Comparison of ENCODE assay signal across 8 mouse cellular contexts in genomic region chr12:3834373-3835314, GRCm38 (mm10). TPM values are rescaled to one million over a fixed set of nuclear protein-coding genes. Genes with fewer than 3 reads are reported as not detected.
DNase-seq lines count a peak whose midpoint lies in the region; ATAC-seq and TF ChIP-seq lines count a peak whose summit lies in the region.

No protein-coding gene starts in this region.

- no peaks in the 10 kb centered on the region for H3K9me3 ChIP-seq in heart, embryonic 10.5 days
- no peaks in the 10 kb centered on the region for H3K9me3 ChIP-seq in midbrain, embryonic 10.5 days (replicated peaks)
- H3K9me3 ChIP-seq in stomach, postnatal 0 days (ENCODE audit: control insufficient read depth, low read length), result no peaks in the 10 kb centered on the region

- WGBS in bone marrow, adult 2 months, result 12% methylated on average over 21 of the region's 21 CpGs
- WGBS in heart, embryonic 10.5 days, result 6% methylated on average over 21 of the region's 21 CpGs
- 7% methylated on average over 21 of the region's 21 CpGs for WGBS in midbrain, embryonic 10.5 days
- WGBS in stomach, postnatal 0 days, result 20% methylated on average over 21 of the region's 21 CpGs

- DNase-seq in layer of hippocampus, adult 9-11 months, result peak; percentile 71
- no peak for DNase-seq in layer of hippocampus, adult 11-12 months (ENCODE audit: low spot score)
- peak; percentile 86 for DNase-seq in heart, embryonic 10.5 days (ENCODE audit: low spot score)
- peak; percentile 46 to 78 for DNase-seq in kidney, postnatal 36 days
- peak; percentile 58 for DNase-seq in midbrain, embryonic 10.5 days (ENCODE audit: low spot score)
- peak; percentile 41 for DNase-seq in stomach, postnatal 0 days (ENCODE audit: low spot score)
- no peak for DNase-seq in layer of hippocampus, postnatal 36 days

- peak; percentile 25; the same call in 1 of the 2 replicates for ATAC-seq in stomach, postnatal 0 days (ENCODE audit: low FRiP score, low TSS enrichment)

- H3K27me3 ChIP-seq in heart, embryonic 10.5 days (ENCODE audit: insufficient read depth, poor library complexity, severe bottlenecking), result no peaks in the 10 kb centered on the region
- H3K27me3 ChIP-seq in midbrain, embryonic 10.5 days (ENCODE audit: low read depth, poor library complexity, severe bottlenecking), result peaks cover 31% of the 10 kb centered on the region
- no peaks in the 10 kb centered on the region for H3K27me3 ChIP-seq in stomach, postnatal 0 days (ENCODE audit: control insufficient read depth, insufficient read depth, low read length)

- H3K4me3 ChIP-seq in bone marrow, adult 2 months (replicated peaks; ENCODE audit: control insufficient read depth, low read depth, low read length), result peak overlapping the region; percentile 17
- peak overlapping the region; percentile 48 for H3K4me3 ChIP-seq in heart, embryonic 10.5 days
- peak overlapping the region; percentile 32 for H3K4me3 ChIP-seq in midbrain, embryonic 10.5 days
- H3K4me3 ChIP-seq in stomach, postnatal 0 days (ENCODE audit: low read depth, low read length), result peak overlapping the region; percentile 13; the same call in 1 of the 2 replicates

- peaks cover 41% of the 10 kb centered on the region for H3K36me3 ChIP-seq in heart, embryonic 10.5 days
- peaks cover 20% of the 10 kb centered on the region for H3K36me3 ChIP-seq in midbrain, embryonic 10.5 days
- H3K36me3 ChIP-seq in stomach, postnatal 0 days (ENCODE audit: control insufficient read depth, insufficient read depth, low read length), result peaks cover 10% of the 10 kb centered on the region

- no peak for TF ChIP-seq POLR2A in bone marrow, adult 2 months (IDR thresholded peaks at IDR 0.05; ENCODE audit: borderline replicate concordance, control insufficient read depth, low read depth, low read length)

- peak overlapping the region; percentile 45; the same call in 1 of the 2 replicates for H3K9ac ChIP-seq in stomach, postnatal 0 days (ENCODE audit: low read length)

- H3K4me2 ChIP-seq in stomach, postnatal 0 days (replicated peaks; ENCODE audit: low read depth), result peak overlapping the region; percentile 50

- peak overlapping the region; percentile 83 for H3K27ac ChIP-seq in bone marrow, adult 2 months (ENCODE audit: control insufficient read depth, insufficient read depth, low read depth, low read length, poor library complexity)
- H3K27ac ChIP-seq in heart, embryonic 10.5 days, result peak overlapping the region; percentile 88
- peak overlapping the region; percentile 71 for H3K27ac ChIP-seq in midbrain, embryonic 10.5 days (replicated peaks)
- peak overlapping the region; percentile 82 for H3K27ac ChIP-seq in stomach, postnatal 0 days (replicated peaks)

- H3K4me1 ChIP-seq in bone marrow, adult 2 months (ENCODE audit: control insufficient read depth, insufficient read depth, low read length), result no peaks in the 10 kb centered on the region; the same call in 1 of the 2 replicates
- peaks cover 50% of the 10 kb centered on the region for H3K4me1 ChIP-seq in heart, embryonic 10.5 days
- peaks cover 43% of the 10 kb centered on the region for H3K4me1 ChIP-seq in midbrain, embryonic 10.5 days
- peaks cover 19% of the 10 kb centered on the region; the same call in 1 of the 2 replicates for H3K4me1 ChIP-seq in stomach, postnatal 0 days (replicated peaks; ENCODE audit: control insufficient read depth, insufficient read depth)

- no peak for TF ChIP-seq EP300 in stomach, postnatal 0 days (optimal IDR thresholded peaks at IDR 0.05)

- TF ChIP-seq CTCF in bone marrow, adult 2 months (IDR thresholded peaks at IDR 0.05; ENCODE audit: control insufficient read depth, insufficient read depth, low read length), result peak; percentile 27; the same call in 1 of the 2 replicates
- TF ChIP-seq CTCF in stomach, postnatal 0 days (IDR thresholded peaks at IDR 0.05; ENCODE audit: low read depth), result peak; percentile 69

RNA-seq across cellular contexts. Expression of gene Dnmt3a, which starts 28.8 kb away (rescaled TPM):
- 26.8 and 41.5 TPM in 2 replicates for polyA plus RNA-seq in bone marrow, adult 2 months (2011; ENCODE audit: insufficient read depth, insufficient read length, low replicate concordance, missing spikeins)
- polyA plus RNA-seq in heart, embryonic 10.5 days (2016; fragmentation: Nextera tagmentation; extraction: Ambion mirVana), result 148 and 154 TPM in 2 replicates
- 92.2 and 115 TPM in 2 replicates for polyA plus RNA-seq in midbrain, embryonic 10.5 days (2016; fragmentation: Nextera tagmentation; extraction: Ambion mirVana)
- 29.7 and 44.0 TPM in 2 replicates for polyA plus RNA-seq in stomach, postnatal 0 days (2015; fragmentation: Nextera tagmentation; extraction: Ambion mirVana)
- 10 to 100 TPM; 75.4 to 79.8 TPM for total RNA-seq in layer of hippocampus, postnatal 36 days (2021)

Comparison
In these comparisons a context has a peak if more than half of its experiments do, and no peak if none do; other contexts are left out.
1. DNase-seq: peak in layer of hippocampus, adult 9-11 months (single experiment), heart, embryonic 10.5 days (single experiment), kidney, postnatal 36 days (2 of 2), midbrain, embryonic 10.5 days (single experiment) and stomach, postnatal 0 days (single experiment); none in layer of hippocampus, adult 11-12 months (single experiment) and layer of hippocampus, postnatal 36 days (0 of 2).
2. Peak in every context shown above with its lines, with median percentiles within 50 percentile points of each other: H3K27ac ChIP-seq and H3K4me3 ChIP-seq.